Mouse (Mus musculus): ENCODE measurements around the gene Prickle1. TPM values are rescaled to one million over a fixed set of nuclear protein-coding genes. Genes with fewer than 3 reads are reported as not detected.

The Prickle1 gene
- 20.2 and 21.7 TPM in 2 replicates for polyA plus RNA-seq (2015; fragmentation: Nextera tagmentation; extraction: Ambion mirVana)

DNA sequence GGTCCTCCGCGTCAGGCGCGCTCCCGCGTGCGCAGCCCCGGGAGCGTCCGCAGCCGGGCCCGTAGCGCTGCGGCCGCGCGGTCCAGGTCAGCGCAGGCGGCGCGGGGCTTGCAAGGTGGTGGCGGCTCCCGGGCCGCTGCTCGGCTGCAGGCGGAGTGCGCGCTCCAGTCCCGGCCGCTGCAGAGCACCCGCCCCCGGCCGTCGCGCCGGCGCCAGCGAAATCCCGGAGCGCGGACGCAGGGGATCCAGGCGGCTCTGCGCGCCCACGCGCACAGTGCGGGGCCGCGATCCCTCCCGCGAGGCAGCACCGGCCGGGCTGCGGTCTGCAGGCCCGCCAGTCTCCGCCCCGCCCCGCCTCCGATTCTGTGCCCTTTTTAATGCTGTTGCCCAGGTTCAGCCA is at the start of gene Prickle1:
TSS of gene Prickle1 (minus strand) at position 146 of the 400 bp plus-strand sequence.
- peaks cover 13% of the 10 kb centered on the region for H3K4me1 ChIP-seq (ENCODE audit: control insufficient read depth, insufficient read depth, low read length)
- peak within 1 kb of the TSS; percentile 90 for H3K4me3 ChIP-seq (replicated peaks; ENCODE audit: low read length)
- ATAC-seq (ENCODE audit: insufficient read depth, low FRiP score), result peak; percentile 87
- H3K4me2 ChIP-seq (ENCODE audit: low read depth, low read length), result peak within 1 kb of the TSS; percentile 69
- WGBS, result under 1% methylated on average over 43 of the region's 60 CpGs
- H3K9me3 ChIP-seq (replicated peaks; ENCODE audit: control insufficient read depth, low read length), result no peaks in the 10 kb centered on the region
- H3K36me3 ChIP-seq (ENCODE audit: control insufficient read depth, insufficient read depth, low read length), result no peaks in the 10 kb centered on the region
- H3K27ac ChIP-seq (ENCODE audit: low read length), result peak within 1 kb of the TSS; percentile 90
- peak within 1 kb of the TSS; percentile 97 for H3K9ac ChIP-seq (ENCODE audit: low read length)
- H3K27me3 ChIP-seq (ENCODE audit: control insufficient read depth, insufficient read depth, low read length), result no peaks in the 10 kb centered on the region

- H3K9ac ChIP-seq (ENCODE audit: low read length), result no peak overlapping the region
- no peaks in the 10 kb centered on the region for H3K9me3 ChIP-seq (replicated peaks; ENCODE audit: control insufficient read depth, low read length)
- no peaks in the 10 kb centered on the region for H3K27me3 ChIP-seq (ENCODE audit: control insufficient read depth, insufficient read depth, low read length)
- H3K4me2 ChIP-seq (ENCODE audit: low read depth, low read length), result no peak overlapping the region
- H3K4me3 ChIP-seq (replicated peaks; ENCODE audit: low read length), result no peak overlapping the region
- no peaks in the 10 kb centered on the region for H3K36me3 ChIP-seq (ENCODE audit: control insufficient read depth, insufficient read depth, low read length)
- H3K4me1 ChIP-seq (ENCODE audit: control insufficient read depth, insufficient read depth, low read length), result no peaks in the 10 kb centered on the region
- 69% methylated on average over 2 of the region's 2 CpGs for WGBS
- H3K27ac ChIP-seq (ENCODE audit: low read length), result no peak overlapping the region
- ATAC-seq (ENCODE audit: insufficient read depth, low FRiP score), result no peak
Observed at GRCm38 (mm10) chr15:93640221-93640620, 44.5 kb upstream of the Prickle1 start.

DNA sequence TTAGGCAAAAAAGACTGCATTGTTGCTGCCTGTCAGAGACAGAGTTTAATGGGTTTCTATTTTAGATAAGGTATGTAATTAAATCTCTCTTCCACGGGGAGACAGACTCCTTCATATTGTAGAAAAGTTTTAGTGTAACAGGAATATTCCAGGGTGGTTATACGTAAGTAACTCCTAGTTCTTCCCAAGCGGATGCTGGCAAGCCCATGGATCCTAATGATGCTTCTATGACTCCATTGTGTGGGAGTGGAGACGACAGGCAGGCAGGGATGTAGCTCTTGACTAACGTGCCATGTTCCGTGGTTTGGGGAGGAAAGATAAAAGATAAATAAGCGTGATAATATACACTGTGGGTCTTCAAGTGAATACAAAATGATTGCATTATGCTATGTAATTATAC is 41.3 kb upstream of the Prickle1 start:
- 68% methylated on average over 7 of the region's 7 CpGs for WGBS
- H3K4me3 ChIP-seq (replicated peaks; ENCODE audit: low read length), result no peak overlapping the region
- no peak overlapping the region for H3K4me2 ChIP-seq (ENCODE audit: low read depth, low read length)
- no peak overlapping the region for H3K27ac ChIP-seq (ENCODE audit: low read length)
- H3K36me3 ChIP-seq (ENCODE audit: control insufficient read depth, insufficient read depth, low read length), result no peaks in the 10 kb centered on the region
- H3K4me1 ChIP-seq (ENCODE audit: control insufficient read depth, insufficient read depth, low read length), result no peaks in the 10 kb centered on the region
- no peaks in the 10 kb centered on the region for H3K27me3 ChIP-seq (ENCODE audit: control insufficient read depth, insufficient read depth, low read length)
- no peak for ATAC-seq (ENCODE audit: insufficient read depth, low FRiP score)
- no peak overlapping the region for H3K9ac ChIP-seq (ENCODE audit: low read length)
- no peaks in the 10 kb centered on the region for H3K9me3 ChIP-seq (replicated peaks; ENCODE audit: control insufficient read depth, low read length)

GRCm38 (mm10) chr15:93635603-93636002 is 39.9 kb upstream of the Prickle1 start:
- Histone ChIP-seq H3K4me1 (ENCODE audit: control insufficient read depth, insufficient read depth, low read length) (no peaks in the 10 kb centered on the region), H3K9ac (ENCODE audit: low read length) (no peak overlapping the region), H3K4me3 (replicated peaks; ENCODE audit: low read length) (no peak overlapping the region), H3K4me2 (ENCODE audit: low read depth, low read length) (no peak overlapping the region), H3K9me3 (replicated peaks; ENCODE audit: control insufficient read depth, low read length) (no peaks in the 10 kb centered on the region), H3K36me3 (ENCODE audit: control insufficient read depth, insufficient read depth, low read length) (no peaks in the 10 kb centered on the region), H3K27me3 (ENCODE audit: control insufficient read depth, insufficient read depth, low read length) (no peaks in the 10 kb centered on the region), H3K27ac (ENCODE audit: low read length) (no peak overlapping the region)
- WGBS, result 52% methylated on average over 4 of the region's 4 CpGs
- no peak for ATAC-seq (ENCODE audit: insufficient read depth, low FRiP score)

DNA sequence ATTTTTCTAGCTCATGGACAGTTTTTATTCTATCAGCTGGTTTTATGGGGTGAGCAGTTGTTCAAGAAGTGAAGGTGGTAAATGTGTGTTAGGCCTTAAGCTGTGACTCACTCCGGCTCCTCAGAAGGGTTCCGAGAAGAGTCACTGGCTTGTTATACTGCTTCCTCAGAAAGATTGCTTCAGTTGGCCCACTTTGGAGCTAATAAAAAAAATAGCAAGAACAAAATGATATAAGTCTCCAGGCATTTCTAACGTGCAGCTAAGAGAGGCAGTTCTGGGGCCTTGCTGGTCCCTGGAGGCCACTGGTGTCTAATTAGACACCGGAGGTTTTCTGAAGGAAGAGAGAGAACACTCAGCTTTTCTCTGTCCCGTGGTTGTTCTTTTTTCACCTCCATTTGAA is 38.8 kb upstream of the Prickle1 start:
- H3K9ac ChIP-seq (ENCODE audit: low read length), result no peak overlapping the region
- no peak for ATAC-seq (ENCODE audit: insufficient read depth, low FRiP score)
- H3K4me1 ChIP-seq (ENCODE audit: control insufficient read depth, insufficient read depth, low read length), result peaks cover 6% of the 10 kb centered on the region; the same call in 1 of the 2 replicates
- H3K4me2 ChIP-seq (ENCODE audit: low read depth, low read length), result no peak overlapping the region
- no peaks in the 10 kb centered on the region for H3K27me3 ChIP-seq (ENCODE audit: control insufficient read depth, insufficient read depth, low read length)
- H3K4me3 ChIP-seq (replicated peaks; ENCODE audit: low read length), result no peak overlapping the region
- 76% methylated on average over 5 of the region's 5 CpGs for WGBS
- H3K27ac ChIP-seq (ENCODE audit: low read length), result no peak overlapping the region
- no peaks in the 10 kb centered on the region for H3K36me3 ChIP-seq (ENCODE audit: control insufficient read depth, insufficient read depth, low read length)
- no peaks in the 10 kb centered on the region for H3K9me3 ChIP-seq (replicated peaks; ENCODE audit: control insufficient read depth, low read length)

DNA sequence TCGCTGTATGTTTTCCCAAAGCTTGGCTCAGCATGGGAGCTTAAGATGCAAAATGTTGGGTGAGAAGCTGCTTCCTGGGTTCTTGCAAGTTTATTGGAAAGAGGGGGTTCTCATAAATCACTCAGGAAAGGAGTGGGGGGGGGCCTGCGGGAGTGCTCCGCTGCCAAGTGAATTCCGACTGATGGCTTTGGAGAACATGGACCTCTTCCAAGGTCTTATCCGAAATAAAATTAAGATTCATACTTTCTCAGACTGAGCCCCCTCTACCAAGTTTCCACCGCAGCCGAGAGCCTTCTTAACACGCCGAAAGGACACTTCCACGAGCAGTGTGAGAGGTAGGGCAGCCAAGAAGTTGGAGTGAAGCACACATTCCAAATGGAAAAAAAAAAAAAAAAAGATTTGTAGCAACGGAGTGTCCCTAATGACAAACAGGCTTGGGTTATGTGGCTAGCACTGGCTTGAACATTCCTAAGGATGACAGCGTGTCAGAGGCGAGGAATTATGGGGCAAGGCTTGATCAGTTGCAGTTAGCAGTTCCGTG is 34.4 kb upstream of the Prickle1 start:
- Histone ChIP-seq H3K4me3 (replicated peaks; ENCODE audit: low read length) (no peak overlapping the region), H3K36me3 (ENCODE audit: control insufficient read depth, insufficient read depth, low read length) (no peaks in the 10 kb centered on the region), H3K9me3 (replicated peaks; ENCODE audit: control insufficient read depth, low read length) (no peaks in the 10 kb centered on the region), H3K4me2 (ENCODE audit: low read depth, low read length) (no peak overlapping the region), H3K27me3 (ENCODE audit: control insufficient read depth, insufficient read depth, low read length) (no peaks in the 10 kb centered on the region), H3K27ac (ENCODE audit: low read length) (peak overlapping the region; percentile 12; the same call in 1 of the 2 replicates), H3K4me1 (ENCODE audit: control insufficient read depth, insufficient read depth, low read length) (peaks cover 6% of the 10 kb centered on the region; the same call in 1 of the 2 replicates), H3K9ac (ENCODE audit: low read length) (no peak overlapping the region)
- 54% methylated on average over 14 of the region's 14 CpGs for WGBS
- 0 out of 2 replicates have a peak, but pooled peaks have one; percentile 44 for ATAC-seq (ENCODE audit: insufficient read depth, low FRiP score)

- Histone ChIP-seq H3K4me1 (ENCODE audit: control insufficient read depth, insufficient read depth, low read length) (peaks cover 6% of the 10 kb centered on the region; the same call in 1 of the 2 replicates), H3K9ac (ENCODE audit: low read length) (no peak overlapping the region), H3K9me3 (replicated peaks; ENCODE audit: control insufficient read depth, low read length) (no peaks in the 10 kb centered on the region), H3K4me3 (replicated peaks; ENCODE audit: low read length) (no peak overlapping the region), H3K4me2 (ENCODE audit: low read depth, low read length) (no peak overlapping the region), H3K27ac (ENCODE audit: low read length) (peak overlapping the region; percentile 6; the same call in 1 of the 2 replicates), H3K36me3 (ENCODE audit: control insufficient read depth, insufficient read depth, low read length) (no peaks in the 10 kb centered on the region), H3K27me3 (ENCODE audit: control insufficient read depth, insufficient read depth, low read length) (no peaks in the 10 kb centered on the region)
- WGBS, result 87% methylated on average over 9 of the region's 9 CpGs
- ATAC-seq (ENCODE audit: insufficient read depth, low FRiP score), result no peak
Observed at GRCm38 (mm10) chr15:93629201-93629600, 33.5 kb upstream of the Prickle1 start.

DNA sequence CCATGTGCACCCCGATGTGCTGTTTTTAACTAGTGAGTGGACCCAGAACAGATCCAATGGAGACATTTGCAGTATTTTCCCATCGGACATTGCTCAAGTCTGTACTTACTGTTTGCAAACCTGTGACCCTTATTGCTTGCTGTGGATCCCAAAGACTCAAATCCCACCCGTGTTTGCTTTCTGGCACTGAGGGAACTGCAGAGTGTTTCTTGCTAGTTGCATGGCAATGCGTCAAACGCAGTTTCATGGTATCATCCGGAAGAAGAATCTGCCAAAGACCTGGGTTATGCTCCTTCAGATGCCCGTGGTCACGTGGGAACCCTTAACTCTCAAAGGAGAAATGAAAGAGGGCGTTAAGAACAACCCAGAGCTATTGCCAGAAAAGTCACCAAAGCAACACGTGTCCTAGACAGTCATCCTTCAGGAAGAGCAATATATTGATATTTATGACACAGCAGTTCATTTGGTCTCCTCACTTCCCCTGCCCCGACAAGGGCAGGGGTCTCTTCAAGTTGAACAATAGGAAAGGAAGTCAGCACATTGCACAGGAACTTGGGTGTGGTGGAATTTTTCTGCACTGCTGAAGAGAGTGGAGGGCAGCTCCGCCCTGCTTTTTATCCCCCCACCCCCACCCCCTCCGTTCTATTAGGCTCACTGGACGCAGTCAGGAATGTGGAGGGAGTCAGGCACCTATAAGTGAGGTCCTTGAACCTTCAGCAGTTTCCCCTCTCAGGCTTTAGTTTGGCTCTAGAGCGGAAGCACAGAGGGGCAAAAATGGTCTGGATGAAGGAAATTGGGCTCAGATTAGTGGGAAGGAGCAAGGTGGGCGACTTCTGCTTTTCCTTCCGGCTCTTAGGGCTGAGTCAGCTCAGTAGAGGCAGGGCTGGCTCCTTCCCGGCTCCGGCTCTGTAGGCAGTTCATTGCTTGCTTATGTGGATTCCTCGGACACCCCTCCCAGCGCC is 32.4 kb upstream of the Prickle1 start:
- ATAC-seq (ENCODE audit: insufficient read depth, low FRiP score), result peak; percentile 55; the same call in 1 of the 2 replicates
- Histone ChIP-seq H3K9ac (ENCODE audit: low read length) (no peak overlapping the region), H3K27me3 (ENCODE audit: control insufficient read depth, insufficient read depth, low read length) (no peaks in the 10 kb centered on the region), H3K36me3 (ENCODE audit: control insufficient read depth, insufficient read depth, low read length) (no peaks in the 10 kb centered on the region), H3K4me3 (replicated peaks; ENCODE audit: low read length) (no peak overlapping the region), H3K4me2 (ENCODE audit: low read depth, low read length) (0 out of 2 replicates have a peak overlapping the region, but pooled peaks have one; percentile 15), H3K4me1 (ENCODE audit: control insufficient read depth, insufficient read depth, low read length) (peaks cover 6% of the 10 kb centered on the region; the same call in 1 of the 2 replicates), H3K27ac (ENCODE audit: low read length) (0 out of 2 replicates have a peak overlapping the region, but pooled peaks have one; percentile 27), H3K9me3 (replicated peaks; ENCODE audit: control insufficient read depth, low read length) (no peaks in the 10 kb centered on the region)
- 61% methylated on average over 21 of the region's 21 CpGs for WGBS

DNA sequence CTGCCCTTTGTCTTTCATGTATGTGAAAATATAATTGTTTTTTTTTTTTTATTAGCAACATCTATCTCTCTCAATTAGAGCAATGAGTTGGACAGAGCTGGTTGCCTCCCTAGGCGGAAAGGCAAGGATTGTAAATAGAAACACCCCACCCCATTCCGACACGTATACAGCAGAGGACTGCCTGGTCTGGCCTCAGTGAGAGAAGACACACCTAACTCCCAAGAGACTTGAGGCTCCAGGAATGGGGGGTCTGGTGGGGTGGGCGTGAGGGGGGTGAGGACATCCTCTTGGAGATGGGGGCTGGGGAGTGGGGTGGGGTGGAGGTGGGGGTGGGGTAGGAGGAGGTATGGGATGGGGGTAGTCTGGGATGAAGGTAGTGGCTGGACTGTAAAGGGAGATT is 23.9 kb upstream of the Prickle1 start:
- H3K9me3 ChIP-seq (replicated peaks; ENCODE audit: control insufficient read depth, low read length), result no peaks in the 10 kb centered on the region
- no peaks in the 10 kb centered on the region for H3K4me1 ChIP-seq (ENCODE audit: control insufficient read depth, insufficient read depth, low read length)
- H3K4me3 ChIP-seq (replicated peaks; ENCODE audit: low read length), result no peak overlapping the region
- no peaks in the 10 kb centered on the region for H3K36me3 ChIP-seq (ENCODE audit: control insufficient read depth, insufficient read depth, low read length)
- no peak overlapping the region for H3K9ac ChIP-seq (ENCODE audit: low read length)
- H3K27ac ChIP-seq (ENCODE audit: low read length), result no peak overlapping the region
- WGBS, result 58% methylated on average over 4 of the region's 4 CpGs
- ATAC-seq (ENCODE audit: insufficient read depth, low FRiP score), result no peak
- no peak overlapping the region for H3K4me2 ChIP-seq (ENCODE audit: low read depth, low read length)
- no peaks in the 10 kb centered on the region for H3K27me3 ChIP-seq (ENCODE audit: control insufficient read depth, insufficient read depth, low read length)

Measured in stomach, embryonic 16.5 days (tissue).